Mouse (Mus musculus): ENCODE measurements at regions not wholly inside any gene's neighbourhood (a gene's known extent, or its start where the extent isn't known, plus 50 kb on each side); places are given as distances from the start of the nearest gene placed in this dataset.

DNA sequence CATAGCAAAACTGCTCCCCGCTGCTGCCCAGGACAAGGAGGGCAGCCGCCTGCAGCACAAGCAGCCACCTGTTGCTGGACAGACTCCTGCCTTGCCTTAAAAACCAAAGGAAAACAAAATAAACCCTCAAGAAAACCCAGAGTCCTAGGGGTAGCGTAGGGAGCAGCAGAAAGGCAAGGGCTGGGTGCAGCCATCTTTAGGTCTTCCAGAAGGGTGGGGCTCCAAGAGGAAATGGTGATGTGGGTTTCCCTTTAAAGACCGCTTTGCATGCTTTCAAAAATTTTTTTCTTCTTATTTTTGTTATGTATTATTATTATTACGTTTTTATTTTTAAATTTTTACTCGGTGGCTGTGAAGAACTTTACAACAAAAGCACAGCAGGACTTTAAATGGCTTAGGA, 300.1 kb downstream of the Vrk1 start:
- H3K4me1 ChIP-seq (ENCODE audit: insufficient read depth), result no peaks in the 10 kb centered on the region
- no peaks in the 10 kb centered on the region for H3K36me3 ChIP-seq (replicated peaks; ENCODE audit: insufficient read depth, low read length)
- DNase-seq, result no peak
- H3K27me3 ChIP-seq (ENCODE audit: insufficient read depth, low read length), result no peaks in the 10 kb centered on the region
- TF ChIP-seq EP300 (IDR thresholded peaks at IDR 0.05; ENCODE audit: low read depth) (no peak), CTCF (IDR thresholded peaks at IDR 0.05; ENCODE audit: low read depth) (no peak)
- no peak overlapping the region for H3K27ac ChIP-seq (ENCODE audit: low read depth)
- no peak for ATAC-seq
- H3K4me2 ChIP-seq (ENCODE audit: low read depth, low read length), result peak overlapping the region; percentile 69
- H3K9me3 ChIP-seq (ENCODE audit: low read length), result no peaks in the 10 kb centered on the region
- no peak overlapping the region for H3K9ac ChIP-seq (replicated peaks)
- H3K4me3 ChIP-seq (ENCODE audit: low read depth, low read length), result no peak overlapping the region
- 45% methylated on average over 6 of the region's 6 CpGs for WGBS (ENCODE audit: insufficient replicate concordance)

DNA sequence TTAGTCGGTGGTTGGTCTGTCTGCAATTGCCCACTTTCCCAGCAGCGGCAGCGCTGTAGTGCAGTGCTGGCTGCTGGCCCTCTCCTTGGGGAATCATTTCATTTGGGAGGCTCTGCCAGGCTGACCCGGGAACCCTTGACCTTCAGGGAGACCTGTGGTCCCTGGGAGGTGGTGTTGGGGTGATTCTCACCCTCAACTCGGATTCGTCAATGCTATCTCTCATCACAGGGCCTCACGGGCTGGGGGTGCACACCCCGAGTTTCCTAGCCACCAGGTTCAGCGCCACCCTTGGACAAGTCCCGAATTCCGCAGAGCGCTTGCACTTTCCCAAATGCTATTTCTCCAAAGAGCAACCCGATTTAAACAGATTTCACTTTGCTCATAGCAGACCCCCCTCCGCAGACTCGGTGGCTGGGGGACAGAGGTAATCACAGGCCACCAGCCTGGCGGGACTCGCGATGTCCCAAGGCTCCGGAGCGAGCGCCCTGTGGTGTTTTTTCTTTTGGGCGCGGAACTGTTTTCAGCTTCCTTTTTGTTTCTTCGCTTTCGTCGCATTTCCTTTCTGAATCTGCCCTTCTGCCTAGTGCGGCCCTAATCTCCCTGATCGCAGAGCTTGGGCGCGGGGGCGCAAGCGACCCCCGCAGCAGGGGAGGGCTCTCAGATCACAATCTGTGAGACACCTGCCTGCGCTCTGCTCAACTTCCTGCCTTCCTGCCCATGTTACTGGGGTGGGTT, 300.7 kb downstream of the Vrk1 start:
- H3K4me2 ChIP-seq (ENCODE audit: low read depth, low read length), result peak overlapping the region; percentile 69
- DNase-seq (no peak), ATAC-seq (no peak)
- H3K4me3 ChIP-seq (ENCODE audit: low read depth, low read length), result peak overlapping the region; percentile 25
- no peaks in the 10 kb centered on the region for H3K4me1 ChIP-seq (ENCODE audit: insufficient read depth)
- no peak overlapping the region for H3K9ac ChIP-seq (replicated peaks)
- under 1% methylated on average over 34 of the region's 34 CpGs for WGBS (ENCODE audit: insufficient replicate concordance)
- no peaks in the 10 kb centered on the region for H3K36me3 ChIP-seq (replicated peaks; ENCODE audit: insufficient read depth, low read length)
- H3K27me3 ChIP-seq (ENCODE audit: insufficient read depth, low read length), result no peaks in the 10 kb centered on the region
- TF ChIP-seq EP300 (IDR thresholded peaks at IDR 0.05; ENCODE audit: low read depth) (no peak), CTCF (IDR thresholded peaks at IDR 0.05; ENCODE audit: low read depth) (no peak)
- H3K9me3 ChIP-seq (ENCODE audit: low read length), result no peaks in the 10 kb centered on the region
- no peak overlapping the region for H3K27ac ChIP-seq (ENCODE audit: low read depth)

DNA sequence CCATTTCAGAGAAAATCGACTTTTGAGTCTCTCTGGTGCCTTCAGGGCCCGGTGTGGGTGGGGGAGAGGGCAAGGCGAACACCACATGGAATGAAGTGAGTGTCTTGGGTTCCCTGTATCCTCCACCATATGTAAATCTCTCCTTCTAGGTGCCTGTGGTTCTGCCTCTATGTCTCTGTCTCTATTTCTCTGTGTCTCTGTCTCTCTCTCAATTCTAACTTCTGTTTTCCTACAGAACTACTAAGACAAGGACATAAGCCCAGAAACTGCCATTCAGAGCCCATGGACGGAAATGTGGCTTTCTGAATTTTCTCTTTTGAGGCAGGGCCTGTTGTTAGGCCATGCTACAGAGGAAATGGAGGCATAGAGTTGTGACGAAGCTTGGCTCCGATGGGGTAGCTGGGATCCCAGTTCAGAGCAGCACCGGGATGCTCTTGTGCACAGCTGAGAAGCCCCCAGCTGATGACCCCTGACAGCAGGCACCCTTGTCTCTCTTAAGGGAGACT, 301.3 kb downstream of the Vrk1 start:
- no peak for TF ChIP-seq CTCF (IDR thresholded peaks at IDR 0.05; ENCODE audit: low read depth)
- no peak for TF ChIP-seq EP300 (IDR thresholded peaks at IDR 0.05; ENCODE audit: low read depth)
- Histone ChIP-seq H3K27me3 (ENCODE audit: insufficient read depth, low read length) (no peaks in the 10 kb centered on the region), H3K9ac (replicated peaks) (no peak overlapping the region), H3K4me1 (ENCODE audit: insufficient read depth) (no peaks in the 10 kb centered on the region), H3K4me2 (ENCODE audit: low read depth, low read length) (peak overlapping the region; percentile 69), H3K27ac (ENCODE audit: low read depth) (no peak overlapping the region), H3K36me3 (replicated peaks; ENCODE audit: insufficient read depth, low read length) (no peaks in the 10 kb centered on the region), H3K9me3 (ENCODE audit: low read length) (no peaks in the 10 kb centered on the region), H3K4me3 (ENCODE audit: low read depth, low read length) (peak overlapping the region; percentile 25)
- WGBS (ENCODE audit: insufficient replicate concordance), result 48% methylated on average over 7 of the region's 7 CpGs
- no peak for ATAC-seq
- DNase-seq, result no peak

DNA sequence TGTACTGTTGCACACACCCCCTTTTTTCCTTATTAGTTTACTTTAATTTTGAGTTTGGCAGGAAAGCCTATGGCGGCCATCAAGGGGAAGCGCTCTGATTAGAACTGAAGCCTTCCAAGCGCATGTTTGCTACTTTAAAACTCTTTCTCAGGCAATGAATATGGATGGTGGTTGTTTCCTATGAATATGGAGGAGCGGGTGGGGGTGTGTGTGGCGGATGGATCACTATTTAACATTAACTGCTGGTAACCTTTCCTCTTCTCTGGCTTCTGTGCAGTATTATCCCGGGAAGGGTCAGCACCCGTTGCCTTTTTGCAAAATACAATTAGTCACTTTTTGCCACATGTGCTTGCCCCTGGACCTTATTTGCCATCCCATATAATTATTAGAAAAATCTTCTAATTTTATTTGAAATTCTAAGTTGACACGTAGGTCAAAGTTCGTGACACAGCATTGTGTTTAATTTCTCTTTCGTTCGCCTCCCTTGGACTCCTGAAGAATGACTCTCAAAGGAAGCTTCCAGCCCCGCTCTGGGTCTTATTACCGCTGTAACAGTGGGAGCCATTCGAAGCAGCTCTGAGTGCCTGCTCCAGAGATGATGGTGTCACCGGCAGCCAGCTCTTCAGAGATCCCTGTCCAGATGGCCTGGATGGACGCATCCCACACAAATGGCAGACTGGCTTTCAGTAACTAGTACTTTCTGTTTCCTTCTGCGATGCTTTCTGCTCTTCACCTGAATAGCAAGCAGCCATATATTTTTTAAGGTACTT, 302.0 kb downstream of the Vrk1 start:
- TF ChIP-seq EP300 (IDR thresholded peaks at IDR 0.05; ENCODE audit: low read depth), result no peak
- TF ChIP-seq CTCF (IDR thresholded peaks at IDR 0.05; ENCODE audit: low read depth), result no peak
- DNase-seq (no peak), ATAC-seq (no peak)

DNA sequence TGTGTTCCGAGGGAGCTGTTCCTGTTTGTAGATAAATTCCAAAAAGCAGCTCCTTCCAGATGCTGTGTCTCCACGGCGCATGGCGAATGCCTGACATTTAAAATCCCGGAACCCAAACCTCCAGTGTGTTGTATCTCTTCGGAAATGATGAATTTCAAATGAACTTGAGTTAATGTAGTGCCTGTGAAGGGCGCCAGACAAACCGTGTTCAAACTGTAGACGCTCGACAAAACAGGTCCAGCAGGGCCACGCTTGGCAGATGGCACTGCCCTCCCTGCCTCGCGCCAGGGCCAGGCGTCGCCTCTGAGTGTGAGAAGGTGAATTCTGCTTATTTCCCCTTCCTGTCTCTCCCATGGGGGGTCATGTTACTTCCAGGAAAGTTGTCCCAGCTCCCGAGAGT, 307.7 kb downstream of the Vrk1 start:
- TF ChIP-seq CTCF (IDR thresholded peaks at IDR 0.05; ENCODE audit: low read depth) (no peak), EP300 (IDR thresholded peaks at IDR 0.05; ENCODE audit: low read depth) (no peak)
- Histone ChIP-seq H3K4me2 (ENCODE audit: low read depth, low read length) (no peak overlapping the region), H3K27ac (ENCODE audit: low read depth) (no peak overlapping the region), H3K9me3 (ENCODE audit: low read length) (no peaks in the 10 kb centered on the region), H3K9ac (replicated peaks) (no peak overlapping the region), H3K36me3 (replicated peaks; ENCODE audit: insufficient read depth, low read length) (no peaks in the 10 kb centered on the region), H3K27me3 (ENCODE audit: insufficient read depth, low read length) (no peaks in the 10 kb centered on the region), H3K4me1 (ENCODE audit: insufficient read depth) (no peaks in the 10 kb centered on the region), H3K4me3 (ENCODE audit: low read depth, low read length) (no peak overlapping the region)
- DNase-seq (no peak), ATAC-seq (no peak)
- 82% methylated on average over 16 of the region's 16 CpGs for WGBS (ENCODE audit: insufficient replicate concordance)

More for the DNA sequence above, 302.0 kb downstream of the Vrk1 start:
- 84% methylated on average over 17 of the region's 17 CpGs for WGBS (ENCODE audit: insufficient replicate concordance)
- Histone ChIP-seq H3K4me3 (ENCODE audit: low read depth, low read length) (no peak overlapping the region), H3K4me1 (ENCODE audit: insufficient read depth) (no peaks in the 10 kb centered on the region), H3K27me3 (ENCODE audit: insufficient read depth, low read length) (no peaks in the 10 kb centered on the region), H3K36me3 (replicated peaks; ENCODE audit: insufficient read depth, low read length) (no peaks in the 10 kb centered on the region), H3K27ac (ENCODE audit: low read depth) (no peak overlapping the region), H3K4me2 (ENCODE audit: low read depth, low read length) (no peak overlapping the region), H3K9me3 (ENCODE audit: low read length) (no peaks in the 10 kb centered on the region), H3K9ac (replicated peaks) (no peak overlapping the region)

DNA sequence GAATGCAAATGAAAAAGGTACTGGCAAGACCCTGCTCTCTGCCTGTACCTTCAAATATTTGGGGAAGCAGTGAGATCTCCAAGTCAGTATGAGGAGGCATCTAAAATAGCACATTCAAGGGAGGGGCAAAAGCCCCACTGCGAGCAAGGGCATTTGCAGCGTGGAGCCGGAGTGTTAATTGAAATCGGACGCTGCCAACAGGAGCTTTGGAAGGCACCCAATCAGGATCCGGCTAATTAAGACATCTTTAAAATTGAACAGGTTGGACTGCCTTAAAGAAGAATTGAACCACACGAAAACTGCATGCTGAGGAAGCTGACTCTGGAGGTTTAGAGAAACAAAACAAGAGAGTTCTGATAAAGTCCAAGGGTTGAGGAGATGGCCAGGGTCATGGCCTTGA, 311.5 kb downstream of the Vrk1 start:
- no peak overlapping the region for H3K4me2 ChIP-seq (ENCODE audit: low read depth, low read length)
- H3K9me3 ChIP-seq (ENCODE audit: low read length), result no peaks in the 10 kb centered on the region
- ATAC-seq (no peak), DNase-seq (no peak)
- no peak overlapping the region for H3K4me3 ChIP-seq (ENCODE audit: low read depth, low read length)
- no peak for TF ChIP-seq CTCF (IDR thresholded peaks at IDR 0.05; ENCODE audit: low read depth)
- TF ChIP-seq EP300 (IDR thresholded peaks at IDR 0.05; ENCODE audit: low read depth), result no peak
- H3K4me1 ChIP-seq (ENCODE audit: insufficient read depth), result no peaks in the 10 kb centered on the region
- 81% methylated on average over 7 of the region's 7 CpGs for WGBS (ENCODE audit: insufficient replicate concordance)
- no peak overlapping the region for H3K27ac ChIP-seq (ENCODE audit: low read depth)
- no peaks in the 10 kb centered on the region for H3K27me3 ChIP-seq (ENCODE audit: insufficient read depth, low read length)
- no peaks in the 10 kb centered on the region for H3K36me3 ChIP-seq (replicated peaks; ENCODE audit: insufficient read depth, low read length)
- H3K9ac ChIP-seq (replicated peaks), result no peak overlapping the region

Data from liver, postnatal 0 days (tissue).